Mouse (Mus musculus) left cerebral cortex, postnatal 36 days (tissue): ENCODE data around the gene Gas2l2. TPM values are rescaled to one million over a fixed set of nuclear protein-coding genes. Genes with fewer than 3 reads are reported as not detected.

Source experiments
- DNase-seq, 2 experiments: peaks; one replicate each; pipeline ENCODE4 v3.0.0; 2021 to 2022; ENCODE audit warnings: low spot score in 2 of 2, mixed read lengths in 1 of 2
- intact Hi-C: fragments of 180-260 bp; cut with DNase I; formaldehyde crosslinking; loops from one replicate; pipeline ENCODE4 v1.15.1; 2025
- total RNA-seq, 2 experiments: library from RNA; stranded (reverse); gene quantifications; 2 replicates each; pipeline ENCODE4 v1.2.3; 2021

The Gas2l2 gene
- total RNA-seq, 2 experiments from 2014 or later = not detected

GRCm38 (mm10) chr11:83447612-83448011 lies 18.4 kb upstream of the Gas2l2 start:
- intact Hi-C loops = no loop called here
- DNase-seq = no peak

GRCm38 (mm10) chr11:83445001-83445400 lies 15.7 kb upstream of the Gas2l2 start:
- no peak for DNase-seq
- intact Hi-C loops = no loop called here

- intact Hi-C loops = loop anchor here (5.0 kb wide), 1 partner anchor 293 kb away; no protein-coding TSS in a partner anchor
- DNase-seq = no peak
These were observed 14.6 kb upstream of the Gas2l2 start for GRCm38 (mm10) chr11:83443824-83444223.

DNA sequence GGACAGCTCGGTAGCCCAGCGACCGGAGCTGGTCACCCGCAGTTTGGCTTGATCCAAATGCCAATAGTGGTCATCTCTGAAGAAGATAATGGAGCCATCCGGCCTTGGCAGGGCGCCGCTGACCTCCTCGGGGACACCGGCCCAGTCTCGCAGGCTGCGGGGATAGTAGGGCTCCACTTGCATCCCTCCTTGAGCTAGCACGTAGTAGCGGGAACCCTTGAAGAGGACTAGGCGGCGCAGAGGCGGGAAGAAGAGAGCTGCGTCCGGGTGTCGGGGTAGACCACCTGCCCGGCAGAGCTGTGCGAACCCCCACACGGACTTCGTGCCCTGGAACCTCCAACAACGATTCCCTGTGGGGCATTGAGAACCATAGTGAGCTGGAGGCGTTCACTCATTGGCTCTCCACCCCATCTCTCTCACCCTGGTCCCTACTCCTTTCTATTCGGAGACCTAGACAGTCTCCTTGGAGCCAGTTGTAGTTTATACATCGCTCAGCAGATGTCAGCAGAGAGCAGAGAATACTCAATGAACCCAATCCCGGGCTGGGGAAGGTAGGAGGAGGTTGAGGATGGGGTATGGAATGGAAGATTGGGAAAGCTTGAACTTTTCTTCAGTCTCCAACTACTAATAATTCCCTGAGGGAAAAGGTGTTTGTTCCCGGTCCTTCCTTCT lies 13.5 kb upstream of the Gas2l2 start:
- peak; percentile 54 to 70 for DNase-seq
- intact Hi-C loops = loop anchor here (5.0 kb wide), 1 partner anchor 295 kb away; no protein-coding TSS in a partner anchor

GRCm38 (mm10) chr11:83441235-83441634 lies 12.0 kb upstream of the Gas2l2 start:
- intact Hi-C loops = loop anchor here (5.0 kb wide), 1 partner anchor 296 kb away; no protein-coding TSS in a partner anchor
- no peak for DNase-seq

GRCm38 (mm10) chr11:83440081-83441064 lies 11.1 kb upstream of the Gas2l2 start:
- peak; percentile 83 to 84 for DNase-seq
- intact Hi-C loops = loop anchor here (1.0 to 5.0 kb wide), 2 partner anchors 33 to 297 kb away; partner anchors contain the start of gene Taf15

DNA sequence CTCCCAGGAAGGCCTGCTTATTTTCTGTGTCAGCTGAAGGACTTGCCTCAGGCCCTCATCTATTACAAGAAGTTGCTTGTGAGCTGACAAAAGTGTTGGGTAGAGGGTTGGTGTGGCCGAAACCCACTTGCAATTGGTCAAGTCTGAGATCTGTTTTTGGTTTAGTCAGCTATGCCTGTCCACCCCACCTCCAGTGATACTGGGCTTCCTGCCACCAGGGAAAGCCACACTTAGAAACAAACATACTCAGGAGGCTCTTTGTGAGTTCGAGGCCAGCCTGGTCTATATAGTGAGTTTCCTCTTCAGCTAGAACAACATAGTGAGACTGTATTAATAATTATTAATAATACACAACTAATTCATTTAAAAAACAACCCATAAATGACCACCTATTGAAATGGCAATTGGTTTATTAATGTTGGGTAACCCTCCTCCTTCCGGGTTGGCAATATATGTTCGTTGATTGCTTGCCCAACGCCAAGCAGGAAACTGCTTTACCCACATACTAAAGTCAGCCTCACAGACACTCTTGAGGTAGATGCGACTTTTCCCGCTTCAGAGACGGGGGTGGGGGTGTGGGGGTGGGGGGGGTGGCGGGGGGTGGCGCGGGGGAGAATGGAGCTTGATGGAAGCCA lies 10.3 kb upstream of the Gas2l2 start:
- no peak for DNase-seq
- intact Hi-C loops = loop anchor here (1.0 to 5.0 kb wide), 2 partner anchors 34 to 298 kb away; partner anchors contain the start of gene Taf15

- intact Hi-C loops = no loop called here
- DNase-seq = no peak
These were observed 8.1 kb upstream of the Gas2l2 start, which contains the start of gene 1700020L24Rik for GRCm38 (mm10) chr11:83437377-83437776. Gene 1700020L24Rik (plus strand): TSS chr11:83437677.

GRCm38 (mm10) chr11:83432533-83432932 lies 3.3 kb upstream of the Gas2l2 start:
- DNase-seq = no peak
- intact Hi-C loops = no loop called here

DNA sequence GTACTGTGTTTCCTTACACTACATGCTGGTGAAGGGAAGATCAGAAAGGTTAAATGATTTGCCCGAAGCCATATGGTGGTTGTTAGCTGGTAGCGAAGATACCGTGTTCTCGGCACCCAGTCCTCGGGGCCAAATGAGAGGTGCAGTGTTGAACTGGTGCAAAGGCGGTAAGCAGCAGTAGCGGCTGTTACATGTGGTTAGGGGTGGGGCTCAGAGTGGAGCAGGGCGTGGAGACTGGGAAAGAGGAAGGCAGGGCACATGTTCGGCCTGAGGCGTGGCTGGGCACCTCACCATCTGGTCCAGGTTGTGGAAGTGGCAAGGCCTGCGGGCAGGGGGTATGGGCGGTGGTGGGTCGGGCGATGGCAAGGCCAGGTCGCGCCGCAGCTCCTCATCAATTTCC lies 2.3 kb downstream of the Gas2l2 start:
- DNase-seq = no peak

GRCm38 (mm10) chr11:83424681-83425080 lies 4.6 kb downstream of the Gas2l2 start:
- intact Hi-C loops = loop anchor here (2.0 kb wide), 2 partner anchors 68 to 98 kb away; no protein-coding TSS in a partner anchor
- peak; percentile 64 to 74 for DNase-seq

More for the DNA sequence above, 2.3 kb downstream of the Gas2l2 start:
- intact Hi-C loops = no loop called here

DNA sequence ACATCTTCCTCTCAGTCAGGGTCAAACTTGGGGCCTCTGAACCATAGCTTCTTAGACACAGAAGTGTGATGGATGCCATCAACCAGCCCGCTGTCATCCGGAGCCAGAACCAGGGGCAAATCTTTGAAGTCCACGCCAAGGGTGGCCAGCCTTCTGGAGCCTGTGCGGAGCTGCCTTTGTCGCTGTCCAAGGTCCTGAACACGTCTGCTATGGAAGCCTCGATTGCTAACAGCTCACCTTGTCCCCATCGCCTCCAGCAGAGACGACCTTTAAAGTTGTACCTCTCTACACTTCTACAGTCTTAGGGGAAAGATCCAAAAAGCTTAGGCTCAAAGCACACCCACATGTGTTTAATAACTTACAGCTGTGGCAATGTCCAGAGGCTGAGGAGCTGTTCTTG lies 8.0 kb downstream of the Gas2l2 start:
- no peak for DNase-seq
- intact Hi-C loops = no loop called here

GRCm38 (mm10) chr11:83420338-83420737 lies 8.9 kb downstream of the Gas2l2 start:
- no peak for DNase-seq
- intact Hi-C loops = no loop called here

DNA sequence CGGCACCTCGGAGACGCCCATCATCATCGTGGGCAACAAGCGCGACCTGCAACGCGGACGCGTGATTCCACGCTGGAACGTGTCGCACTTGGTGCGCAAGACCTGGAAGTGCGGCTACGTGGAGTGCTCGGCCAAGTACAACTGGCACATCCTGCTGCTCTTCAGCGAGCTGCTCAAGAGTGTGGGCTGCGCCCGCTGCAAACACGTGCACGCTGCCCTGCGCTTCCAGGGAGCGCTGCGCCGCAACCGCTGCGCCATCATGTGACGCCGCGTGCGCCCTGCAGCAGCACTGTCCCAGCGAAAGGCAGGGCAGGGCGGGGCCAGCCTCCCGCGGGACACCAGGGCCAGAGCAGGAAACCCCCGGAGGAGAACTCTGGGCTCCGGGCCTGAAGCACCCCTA lies 10.7 kb downstream of the Gas2l2 start:
- intact Hi-C loops = no loop called here
- peak; percentile 72 to 84 for DNase-seq

DNA sequence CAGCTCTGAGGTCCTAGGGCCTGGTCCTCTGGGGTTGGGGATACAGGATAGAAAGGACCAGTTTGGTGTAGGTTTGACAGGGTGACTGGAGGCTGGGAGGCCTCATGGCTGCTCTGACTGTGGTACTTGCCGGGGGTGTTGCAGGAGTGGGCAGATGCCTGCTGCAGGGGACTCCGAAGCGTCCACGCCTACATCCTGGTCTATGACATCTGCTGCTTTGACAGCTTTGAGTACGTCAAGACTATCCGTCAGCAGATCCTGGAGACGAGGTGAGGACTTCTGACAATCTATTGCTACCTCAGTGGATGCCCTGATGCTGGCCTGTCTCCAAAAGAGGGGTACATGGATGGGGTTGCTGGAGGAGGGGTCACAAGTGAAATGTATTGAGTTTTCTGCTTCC lies 11.5 kb downstream of the Gas2l2 start:
- DNase-seq = peak in 1 of 2 experiments; percentile 58
- intact Hi-C loops = no loop called here

DNA sequence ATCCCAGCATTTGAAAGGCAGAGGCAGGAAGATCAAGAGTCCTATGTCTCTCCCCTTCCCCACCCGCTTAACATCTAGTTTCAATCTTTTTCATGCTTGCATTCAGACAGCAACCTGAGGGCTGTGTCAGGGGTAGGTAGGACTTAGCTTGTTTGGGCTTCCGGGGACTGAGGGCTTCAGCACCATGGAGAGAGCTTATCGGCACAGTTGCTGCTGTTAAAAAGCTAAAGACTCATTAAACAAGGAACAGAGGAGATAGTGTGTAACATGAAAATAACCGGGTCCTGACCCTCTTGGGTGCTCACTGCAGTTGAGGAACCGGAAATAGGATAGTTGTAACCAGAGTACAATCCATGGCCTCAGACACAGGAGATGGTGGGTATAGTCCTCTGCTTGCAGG lies 12.2 kb downstream of the Gas2l2 start:
- no peak for DNase-seq

GRCm38 (mm10) chr11:83410510-83410909 lies 18.7 kb downstream of the Gas2l2 start:
- intact Hi-C loops = no loop called here
- no peak for DNase-seq

More for the DNA sequence above, 12.2 kb downstream of the Gas2l2 start:
- intact Hi-C loops = no loop called here

GRCm38 (mm10) chr11:83409792-83410291 lies 19.4 kb downstream of the Gas2l2 start:
- intact Hi-C loops = no loop called here
- no peak for DNase-seq

- intact Hi-C loops = no loop called here
- peak in 1 of 2 experiments; percentile 66 for DNase-seq
These were observed 20.0 kb downstream of the Gas2l2 start, which contains the start of gene Rasl10b for GRCm38 (mm10) chr11:83409087-83409754. Gene Rasl10b (plus strand): TSS chr11:83409137.
